In the genomic region with DNA sequence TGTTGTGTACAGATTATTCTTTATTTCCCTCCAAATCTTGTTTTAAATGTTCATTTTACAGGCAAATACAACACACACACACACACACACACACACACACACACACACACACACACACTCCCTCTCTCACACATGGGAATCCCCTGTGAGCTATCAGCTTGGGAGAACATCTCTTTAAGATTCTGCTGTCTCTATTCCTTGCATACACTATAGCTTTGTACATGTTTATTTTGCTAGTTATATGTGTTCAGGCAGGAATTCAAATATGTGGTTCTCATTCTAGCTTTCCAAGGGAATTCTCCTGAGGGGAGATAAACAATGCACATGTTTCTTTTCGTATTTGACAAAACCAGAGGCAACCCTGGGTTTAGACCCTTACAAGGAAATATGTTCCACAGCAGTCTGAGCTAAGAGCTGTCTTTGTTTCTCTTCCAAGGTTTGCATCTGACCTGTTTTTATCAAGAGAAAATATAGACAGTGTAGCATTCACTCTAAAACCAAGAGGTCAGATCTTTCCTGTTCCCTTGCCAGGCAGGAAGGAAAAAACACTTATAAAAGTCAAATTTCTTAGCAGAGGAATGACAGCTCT, we compare ENCODE assay signal across 14 mouse cellular contexts.
A peak's percentile ranks its signal among the peaks of the same experiment; 100 is the strongest.
DNase-seq lines count a peak whose midpoint lies in the region; ATAC-seq and TF ChIP-seq lines count a peak whose summit lies in the region.
"Had no signal": no experiment of that assay in that cellular context is flagged by ENCODE, and none has a peak within 500 bp of the region (broad histone marks: within the 10 kb centered on the region; RNA-seq: fewer than 3 reads in every experiment).

No protein-coding gene starts in this region.

- no peak overlapping the region for H3K9ac ChIP-seq in heart, embryonic 16.5 days (ENCODE audit: low read length)
- no peak overlapping the region for H3K9ac ChIP-seq in lung, embryonic 14.5 days
- H3K9ac ChIP-seq in embryonic facial prominence, embryonic 13.5 days, result no peak overlapping the region
- no peak overlapping the region for H3K9ac ChIP-seq in limb, embryonic 14.5 days (ENCODE audit: low read depth, low read length, severe bottlenecking)
- H3K9ac ChIP-seq in intestine, postnatal 0 days (ENCODE audit: low read depth, low read length), result no peak overlapping the region
- H3K9ac ChIP-seq: liver, embryonic 15.5 days; neural tube, embryonic 12.5 days had no signal

- H3K36me3 ChIP-seq in heart, embryonic 16.5 days (ENCODE audit: control insufficient read depth, insufficient read depth), result no peaks in the 10 kb centered on the region
- no peaks in the 10 kb centered on the region for H3K36me3 ChIP-seq in lung, embryonic 14.5 days (ENCODE audit: insufficient read depth)
- H3K36me3 ChIP-seq in embryonic facial prominence, embryonic 13.5 days, result no peaks in the 10 kb centered on the region
- H3K36me3 ChIP-seq in limb, embryonic 14.5 days (ENCODE audit: control insufficient read depth, insufficient read depth, low read length), result no peaks in the 10 kb centered on the region
- no peaks in the 10 kb centered on the region for H3K36me3 ChIP-seq in intestine, postnatal 0 days (ENCODE audit: control insufficient read depth, insufficient read depth)
- H3K36me3 ChIP-seq: liver, embryonic 15.5 days; neural tube, embryonic 12.5 days had no signal

- ATAC-seq in heart, embryonic 16.5 days (replicated peaks; ENCODE audit: extremely low read depth, insufficient read depth, low FRiP score), result peak; percentile 45
- no peak for ATAC-seq in lung, embryonic 14.5 days (ENCODE audit: insufficient read depth)
- ATAC-seq in embryonic facial prominence, embryonic 13.5 days (ENCODE audit: insufficient number of reproducible peaks, insufficient read depth, low FRiP score, low TSS enrichment, low read depth), result no peak
- peak; percentile 78 for ATAC-seq in limb, embryonic 14.5 days (ENCODE audit: low FRiP score, low read depth)
- no peak for ATAC-seq in intestine, postnatal 0 days
- ATAC-seq: forebrain, embryonic 14.5 days had no signal

- TF ChIP-seq POLR2A in lung, adult 2 months (IDR thresholded peaks at IDR 0.05; ENCODE audit: borderline replicate concordance, extremely low read depth, low read depth, low read length), result no peak
- TF ChIP-seq POLR2A in limb, embryonic 14.5 days (IDR thresholded peaks at IDR 0.05; ENCODE audit: borderline replicate concordance, extremely low read depth, insufficient read depth, insufficient read length), result no peak

- H3K4me3 ChIP-seq in heart, embryonic 16.5 days (ENCODE audit: low read length), result no peak overlapping the region
- H3K4me3 ChIP-seq in lung, embryonic 14.5 days (ENCODE audit: low read depth, low read length), result no peak overlapping the region
- no peak overlapping the region for H3K4me3 ChIP-seq in lung, adult 2 months (replicated peaks; ENCODE audit: extremely low read depth, low read depth, low read length)
- no peak overlapping the region for H3K4me3 ChIP-seq in embryonic facial prominence, embryonic 13.5 days
- H3K4me3 ChIP-seq in limb, embryonic 14.5 days (replicated peaks; ENCODE audit: low read length), result no peak overlapping the region
- H3K4me3 ChIP-seq in intestine, postnatal 0 days (ENCODE audit: low read depth, low read length), result no peak overlapping the region
- H3K4me3 ChIP-seq: liver, embryonic 15.5 days; neural tube, embryonic 12.5 days had no signal

- no peaks in the 10 kb centered on the region for H3K27me3 ChIP-seq in heart, embryonic 16.5 days (ENCODE audit: control insufficient read depth, insufficient read depth, low read length)
- H3K27me3 ChIP-seq in lung, embryonic 14.5 days (ENCODE audit: insufficient read depth, low read length), result no peaks in the 10 kb centered on the region
- H3K27me3 ChIP-seq in embryonic facial prominence, embryonic 13.5 days, result no peaks in the 10 kb centered on the region
- H3K27me3 ChIP-seq in limb, embryonic 14.5 days (ENCODE audit: control insufficient read depth, insufficient read depth, low read length), result no peaks in the 10 kb centered on the region
- no peaks in the 10 kb centered on the region for H3K27me3 ChIP-seq in intestine, postnatal 0 days (replicated peaks; ENCODE audit: control insufficient read depth, insufficient read depth, low read length)
- H3K27me3 ChIP-seq: liver, embryonic 15.5 days; neural tube, embryonic 12.5 days had no signal

- H3K4me1 ChIP-seq in heart, embryonic 16.5 days (ENCODE audit: control insufficient read depth, insufficient read depth, low read length), result no peaks in the 10 kb centered on the region
- no peaks in the 10 kb centered on the region for H3K4me1 ChIP-seq in lung, embryonic 14.5 days (ENCODE audit: insufficient read depth)
- H3K4me1 ChIP-seq in lung, adult 2 months (ENCODE audit: control insufficient read depth, insufficient read depth, low read length), result no peaks in the 10 kb centered on the region
- 0 out of 2 replicates have a peak, but pooled peaks cover 2% of the 10 kb centered on the region for H3K4me1 ChIP-seq in embryonic facial prominence, embryonic 13.5 days
- H3K4me1 ChIP-seq in limb, embryonic 14.5 days (ENCODE audit: control insufficient read depth, insufficient read depth, low read length), result no peaks in the 10 kb centered on the region; the same call in 1 of the 2 replicates
- no peaks in the 10 kb centered on the region for H3K4me1 ChIP-seq in intestine, postnatal 0 days (replicated peaks; ENCODE audit: control insufficient read depth, insufficient read depth, low read length)
- H3K4me1 ChIP-seq: liver, embryonic 15.5 days; neural tube, embryonic 12.5 days had no signal

- H3K4me2 ChIP-seq in heart, embryonic 16.5 days (ENCODE audit: low read depth, low read length), result no peak overlapping the region
- H3K4me2 ChIP-seq in lung, embryonic 14.5 days, result no peak overlapping the region
- H3K4me2 ChIP-seq in embryonic facial prominence, embryonic 13.5 days, result no peak overlapping the region
- no peak overlapping the region for H3K4me2 ChIP-seq in limb, embryonic 14.5 days (replicated peaks; ENCODE audit: low read depth, low read length, severe bottlenecking)
- no peak overlapping the region for H3K4me2 ChIP-seq in intestine, postnatal 0 days (replicated peaks; ENCODE audit: low read depth)
- H3K4me2 ChIP-seq: liver, embryonic 15.5 days; neural tube, embryonic 12.5 days had no signal

- no peak for TF ChIP-seq CTCF in lung, embryonic 14.5 days (IDR thresholded peaks at IDR 0.05; ENCODE audit: low read depth)
- TF ChIP-seq CTCF in lung, adult 2 months (IDR thresholded peaks at IDR 0.05; ENCODE audit: insufficient read depth, low read length), result no peak
- TF ChIP-seq CTCF in intestine, postnatal 0 days (IDR thresholded peaks at IDR 0.05; ENCODE audit: low read depth), result no peak

- no peaks in the 10 kb centered on the region; the same call in 1 of the 2 replicates for H3K9me3 ChIP-seq in heart, embryonic 16.5 days (replicated peaks; ENCODE audit: control insufficient read depth, low read length)
- H3K9me3 ChIP-seq in lung, embryonic 14.5 days (ENCODE audit: low read depth, low read length), result no peaks in the 10 kb centered on the region
- no peaks in the 10 kb centered on the region for H3K9me3 ChIP-seq in embryonic facial prominence, embryonic 13.5 days
- H3K9me3 ChIP-seq in limb, embryonic 14.5 days (ENCODE audit: control insufficient read depth, low read length), result no peaks in the 10 kb centered on the region
- H3K9me3 ChIP-seq in intestine, postnatal 0 days (ENCODE audit: control insufficient read depth), result no peaks in the 10 kb centered on the region
- H3K9me3 ChIP-seq: liver, embryonic 15.5 days; neural tube, embryonic 12.5 days had no signal

- no peak overlapping the region for H3K27ac ChIP-seq in heart, embryonic 16.5 days (ENCODE audit: low read length)
- H3K27ac ChIP-seq in lung, embryonic 14.5 days (ENCODE audit: low read depth), result no peak overlapping the region
- peak overlapping the region; percentile 76 for H3K27ac ChIP-seq in embryonic facial prominence, embryonic 13.5 days
- 0 out of 2 replicates have a peak overlapping the region, but pooled peaks have one; percentile 43 for H3K27ac ChIP-seq in limb, embryonic 14.5 days (replicated peaks; ENCODE audit: low read depth, low read length)
- H3K27ac ChIP-seq in intestine, postnatal 0 days (ENCODE audit: low read depth, low read length), result no peak overlapping the region
- H3K27ac ChIP-seq: liver, embryonic 15.5 days; neural tube, embryonic 12.5 days had no signal

- no peak for DNase-seq in heart, adult 18-20 months
- peak; percentile 42 for DNase-seq in lung, embryonic 14.5 days
- no peak for DNase-seq in lung, adult 2 months
- peak; percentile 68 for DNase-seq in limb, embryonic 14.5 days (ENCODE audit: low spot score)
- DNase-seq in urinary bladder, postnatal 4 days (ENCODE audit: low spot score in 2 of 2), result no peak
- DNase-seq: cerebellum, adult 11-12 months; cerebellum, postnatal 36 days; left cerebral cortex, postnatal 4 days had no signal

- WGBS in heart, embryonic 16.5 days, result 41% methylated on average over 1 of the region's 1 CpGs
- WGBS in lung, embryonic 14.5 days, result 23% methylated on average over 1 of the region's 1 CpGs
- 11% methylated on average over 1 of the region's 1 CpGs for WGBS in lung, adult 2 months
- WGBS in embryonic facial prominence, embryonic 13.5 days, result 7% methylated on average over 1 of the region's 1 CpGs
- 21% methylated on average over 1 of the region's 1 CpGs for WGBS in limb, embryonic 14.5 days
- 39% methylated on average over 1 of the region's 1 CpGs for WGBS in intestine, postnatal 0 days

Comparison
In these comparisons a context has a peak if more than half of its experiments do, and no peak if none do; other contexts are left out.
1. DNase-seq: peak in lung, embryonic 14.5 days (single experiment) and limb, embryonic 14.5 days (single experiment); none in heart, adult 18-20 months (0 of 2), lung, adult 2 months (single experiment) and urinary bladder, postnatal 4 days (0 of 2).
2. ATAC-seq: peak in heart, embryonic 16.5 days (single experiment) and limb, embryonic 14.5 days (single experiment); none in lung, embryonic 14.5 days (single experiment), embryonic facial prominence, embryonic 13.5 days (single experiment) and intestine, postnatal 0 days (single experiment).
3. H3K27ac ChIP-seq: peak in embryonic facial prominence, embryonic 13.5 days (single experiment) and limb, embryonic 14.5 days (single experiment); none in heart, embryonic 16.5 days (single experiment), lung, embryonic 14.5 days (single experiment) and intestine, postnatal 0 days (single experiment).